Mouse (Mus musculus) layer of hippocampus, postnatal 36 days (tissue): ENCODE measurements around the gene Gm49366. TPM values are rescaled to one million over a fixed set of nuclear protein-coding genes. Genes with fewer than 3 reads are reported as not detected.
"Not testable (repeated sequence)": the region's sequence is repeated elsewhere in the genome, so short reads cannot be mapped to it uniquely, and the experiment has no call there.

ENCODE experiments used
- DNase-seq, 2 experiments: peaks; one replicate each; pipeline ENCODE4 v3.0.0; 2022
- total RNA-seq, 2 experiments: library from RNA; stranded (reverse); gene quantifications; 2 replicates each; pipeline ENCODE4 v1.2.3; 2021

Gm49366 gene
- total RNA-seq, 2 experiments from 2014 or later: 1.3 TPM; not detected in 1

DNA sequence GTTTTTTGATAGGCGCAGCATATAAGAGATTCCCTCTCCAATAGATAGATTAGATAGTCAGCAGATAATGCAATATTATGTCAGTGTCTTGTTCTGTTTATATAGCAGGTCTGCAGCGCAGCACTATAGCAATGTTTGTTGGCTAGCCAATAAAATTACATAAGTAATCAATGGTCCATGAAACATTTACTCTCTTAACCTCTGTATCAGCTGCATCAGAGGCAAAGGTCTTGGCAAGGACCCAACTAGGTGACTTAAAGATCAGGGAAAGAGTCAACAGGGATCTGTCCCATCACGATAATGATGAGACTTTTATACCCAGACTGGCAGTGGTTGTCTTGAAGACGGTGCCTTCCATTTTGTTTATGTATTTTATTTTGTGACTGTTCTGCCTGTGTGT, 5.9 kb upstream of the Gm49366 start:
- no peak for DNase-seq

DNA sequence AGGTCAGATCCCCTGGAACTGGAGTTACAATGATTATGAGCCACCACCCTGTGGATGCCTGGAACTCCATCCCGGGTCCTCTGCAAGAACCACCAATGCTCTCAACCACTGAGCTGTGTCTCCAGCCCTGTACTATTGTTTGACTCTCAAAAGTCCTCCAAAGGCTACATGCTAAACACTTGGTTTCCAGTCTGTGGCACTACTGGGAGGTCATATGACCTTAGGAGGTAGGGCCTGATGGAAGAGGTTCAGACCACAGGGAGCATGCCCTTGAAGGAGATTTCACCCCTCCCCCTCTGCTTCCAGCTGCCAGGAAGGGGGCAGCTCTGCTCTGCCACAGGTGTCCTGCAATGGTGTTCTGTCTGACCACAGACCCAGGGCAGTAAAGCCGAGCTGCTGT, 5.4 kb upstream of the Gm49366 start:
- not testable (repeated sequence) for DNase-seq

- no peak for DNase-seq
These were observed 4.6 kb upstream of the Gm49366 start for GRCm38 (mm10) chr12:84034108-84034507.

GRCm38 (mm10) chr12:84038241-84038640, 494 bp upstream of the Gm49366 start, which contains the start of gene Acot4:
Acot4 (plus strand) TSS chr12:84038379.
- peak; percentile 13 to 15 for DNase-seq

DNA sequence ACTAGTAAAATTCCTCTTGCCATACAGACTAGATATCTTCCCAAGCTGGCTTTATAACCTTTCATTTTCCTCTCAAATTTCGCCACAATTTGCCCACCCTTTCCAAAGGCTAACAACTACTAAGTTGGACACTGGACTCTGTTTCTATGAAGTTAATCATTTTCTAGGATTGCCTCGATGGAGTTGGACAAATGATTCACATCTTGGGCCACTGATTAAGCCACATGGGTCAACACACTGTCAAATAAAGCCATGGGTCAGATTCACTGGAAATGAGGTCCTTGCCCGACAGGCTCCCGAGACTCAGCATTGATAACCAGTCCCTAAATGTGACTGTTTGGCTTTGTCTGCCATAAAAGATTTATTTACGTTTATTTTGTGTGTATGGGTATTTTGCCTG, 3.5 kb downstream of the Gm49366 start:
- no peak for DNase-seq

- DNase-seq: no peak
These were observed 5.3 kb downstream of the Gm49366 start for GRCm38 (mm10) chr12:84044045-84044444.

DNA sequence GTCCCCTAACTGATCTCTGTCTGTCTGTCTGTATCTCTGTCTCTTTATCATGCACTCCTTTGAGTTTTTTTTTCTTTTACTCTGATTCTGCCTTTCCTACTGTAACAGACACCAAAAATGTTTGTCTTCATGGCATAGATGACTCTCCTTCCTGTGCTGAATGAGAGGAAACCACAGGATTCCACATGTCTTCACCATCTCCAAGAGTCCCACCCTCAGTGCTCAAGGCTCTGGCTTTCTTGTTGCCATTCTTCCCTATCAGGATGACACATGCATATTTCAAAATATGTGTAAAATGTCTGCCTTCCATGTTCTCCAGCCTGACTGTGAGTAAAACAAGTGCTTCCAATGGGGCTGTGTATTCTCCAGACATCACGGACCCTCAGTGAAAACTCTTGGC, 8.2 kb downstream of the Gm49366 start:
- DNase-seq: no peak

- DNase-seq: not testable (repeated sequence)
These were observed 12.0 kb downstream of the Gm49366 start for GRCm38 (mm10) chr12:84050744-84051143.

DNA sequence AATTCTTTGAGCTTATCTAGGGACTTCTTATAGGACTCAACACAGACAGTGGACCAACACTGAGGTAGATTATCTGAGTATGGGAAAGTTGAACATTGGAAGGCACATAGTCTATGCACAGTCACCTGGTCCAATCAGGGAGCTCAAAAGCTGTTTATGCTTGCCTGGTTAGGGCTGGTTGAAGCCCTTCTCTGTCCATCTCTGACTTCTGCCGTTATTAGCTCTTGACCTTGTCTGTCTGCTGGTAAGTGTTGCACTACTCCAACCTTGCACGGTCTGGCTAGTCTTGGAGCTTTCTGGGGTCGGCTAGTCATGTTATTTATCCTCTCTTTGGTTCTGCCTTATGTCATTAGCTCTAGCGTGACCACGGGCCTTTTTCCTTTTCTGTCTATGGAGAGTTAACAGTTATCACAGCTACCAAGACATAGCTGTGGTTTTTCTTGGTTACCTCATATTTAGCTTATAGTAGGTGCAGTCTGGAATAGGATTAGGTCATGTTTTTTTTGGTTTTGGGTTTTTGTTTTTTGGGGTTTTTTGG, 13.3 kb downstream of the Gm49366 start, which contains the start of gene Acot3:
Gene Acot3 (plus strand): TSS at position 208 of the 538 bp plus-strand sequence.
- no peak for DNase-seq

- DNase-seq: no peak
These were observed 13.9 kb downstream of the Gm49366 start for GRCm38 (mm10) chr12:84052609-84053008.

DNA sequence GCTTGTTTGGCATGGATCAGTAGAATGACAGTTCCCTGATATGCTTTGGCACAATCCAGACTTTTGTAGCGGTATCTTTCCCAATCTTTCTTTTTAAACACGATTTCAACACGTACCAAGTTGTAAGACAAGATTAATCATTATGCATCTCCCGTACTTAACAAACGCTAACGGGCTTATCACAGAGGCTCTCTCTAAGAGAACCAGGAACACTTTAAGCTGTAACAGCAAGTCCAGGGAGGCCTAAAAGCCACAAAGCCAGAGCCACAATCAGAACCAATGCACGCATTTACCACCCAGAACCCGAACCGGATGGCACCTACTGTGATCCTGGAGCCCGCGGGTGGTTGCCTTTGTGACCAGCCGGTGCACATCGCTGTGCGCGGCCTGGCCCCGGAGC, 14.4 kb downstream of the Gm49366 start:
- no peak for DNase-seq

DNA sequence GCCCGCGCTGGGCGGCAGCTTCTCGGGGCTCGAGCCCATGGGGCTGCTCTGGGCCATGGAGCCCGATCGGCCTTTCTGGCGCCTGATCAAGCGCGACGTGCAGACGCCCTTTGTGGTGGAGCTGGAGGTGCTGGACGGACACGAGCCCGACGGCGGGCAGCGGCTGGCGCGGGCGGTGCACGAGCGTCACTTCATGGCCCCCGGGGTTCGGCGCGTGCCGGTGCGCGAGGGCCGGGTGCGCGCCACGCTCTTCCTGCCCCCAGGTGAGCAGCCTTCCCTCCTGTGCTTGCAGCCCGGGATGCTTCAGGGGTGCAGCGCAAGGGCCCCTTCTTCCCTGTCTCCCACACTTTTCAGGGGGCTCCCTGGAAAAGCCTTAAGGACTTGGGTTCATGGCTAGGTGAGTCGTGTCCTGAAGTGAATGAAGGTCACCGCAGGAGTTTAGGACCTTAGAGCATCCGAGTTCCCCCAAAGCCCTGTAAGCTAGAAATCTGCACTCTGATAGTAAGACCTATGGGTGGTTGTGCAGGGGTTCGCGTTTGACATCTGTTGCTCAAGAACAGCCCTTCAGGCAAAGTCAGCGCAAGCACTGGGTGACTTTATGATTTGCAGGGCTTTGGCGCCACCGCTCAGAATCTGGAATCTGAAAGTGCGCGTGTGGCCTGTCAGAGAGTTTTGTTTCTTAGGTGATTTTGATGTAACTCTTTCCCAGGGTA, 15.1 kb downstream of the Gm49366 start:
- no peak for DNase-seq

GRCm38 (mm10) chr12:84060946-84061345, 22.2 kb downstream of the Gm49366 start:
- DNase-seq: no peak

DNA sequence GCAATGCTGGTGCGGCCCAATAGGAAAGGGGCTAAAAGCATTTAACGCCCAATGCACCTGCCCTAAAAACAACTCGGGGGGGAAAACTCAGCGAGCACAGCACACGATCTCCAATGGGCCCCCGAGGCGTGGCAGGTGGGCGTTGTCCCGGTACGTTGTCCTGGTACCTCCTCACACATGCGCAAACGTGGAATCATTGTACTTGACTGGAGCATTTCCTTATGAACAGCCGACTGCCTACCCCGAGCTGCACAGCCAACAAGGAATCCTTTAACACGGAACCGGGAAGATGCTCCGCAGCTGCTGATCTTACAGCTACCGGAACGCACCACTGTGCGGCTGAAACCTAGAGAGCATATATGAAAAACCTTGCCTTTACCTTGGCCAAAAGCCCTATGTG, 23.6 kb downstream of the Gm49366 start:
- DNase-seq: no peak

DNA sequence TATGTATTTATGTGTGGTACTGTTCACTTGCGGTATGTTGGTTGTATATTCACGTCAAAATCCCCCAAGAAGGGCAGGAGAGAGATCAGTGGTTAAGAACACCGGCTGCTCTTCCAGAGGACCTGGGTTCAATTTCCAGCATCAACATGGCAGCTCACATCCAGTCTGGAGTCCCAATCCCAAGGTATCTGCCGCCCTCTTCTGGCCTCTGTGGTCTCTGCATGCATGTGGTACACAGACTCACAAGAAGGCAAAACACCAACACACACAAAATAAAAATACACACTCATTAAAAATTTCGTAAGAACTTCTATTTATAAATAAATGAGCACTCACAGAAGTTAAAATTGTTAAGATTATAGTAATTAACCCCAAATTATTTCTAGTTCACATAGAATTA, 24.5 kb downstream of the Gm49366 start:
- DNase-seq: no peak

DNA sequence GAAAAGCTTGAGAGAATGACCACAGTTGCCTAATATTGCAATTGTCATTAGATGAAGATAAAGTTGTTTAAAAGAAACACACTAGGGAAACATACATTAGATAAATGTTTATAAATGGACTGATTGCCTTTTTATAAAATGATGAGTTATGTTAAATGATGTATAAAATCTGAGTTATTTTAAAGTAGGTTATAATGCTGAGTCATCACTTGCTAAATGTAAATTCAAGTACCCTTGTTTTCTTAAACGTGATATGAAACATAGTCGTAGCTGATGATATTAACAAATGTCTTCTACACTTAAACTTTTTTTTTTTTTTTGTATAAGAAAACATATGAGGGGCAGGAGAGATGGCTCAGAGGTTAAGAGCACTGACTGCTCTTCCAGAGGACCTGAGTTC, 25.1 kb downstream of the Gm49366 start:
- DNase-seq: no peak

DNA sequence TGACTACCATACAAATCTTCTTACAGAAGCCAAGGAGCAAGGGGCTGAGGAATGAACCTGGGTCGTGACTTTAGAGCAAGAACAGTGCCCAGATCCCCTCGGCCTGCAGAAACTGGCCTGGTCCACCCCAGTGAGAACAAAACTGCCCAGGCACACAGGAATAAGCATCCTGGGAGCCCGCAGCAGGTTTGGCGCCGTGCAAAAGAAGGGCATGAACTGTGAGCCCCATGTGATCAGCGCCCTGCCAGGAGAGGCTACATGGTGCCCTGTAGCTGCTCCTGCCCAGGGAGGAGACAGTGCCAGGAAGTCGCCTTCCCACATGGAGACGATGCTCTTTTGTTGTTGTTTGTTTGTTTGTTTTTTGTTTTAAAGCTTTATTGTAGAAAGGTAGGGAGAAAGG, 25.9 kb downstream of the Gm49366 start:
- no peak for DNase-seq

DNA sequence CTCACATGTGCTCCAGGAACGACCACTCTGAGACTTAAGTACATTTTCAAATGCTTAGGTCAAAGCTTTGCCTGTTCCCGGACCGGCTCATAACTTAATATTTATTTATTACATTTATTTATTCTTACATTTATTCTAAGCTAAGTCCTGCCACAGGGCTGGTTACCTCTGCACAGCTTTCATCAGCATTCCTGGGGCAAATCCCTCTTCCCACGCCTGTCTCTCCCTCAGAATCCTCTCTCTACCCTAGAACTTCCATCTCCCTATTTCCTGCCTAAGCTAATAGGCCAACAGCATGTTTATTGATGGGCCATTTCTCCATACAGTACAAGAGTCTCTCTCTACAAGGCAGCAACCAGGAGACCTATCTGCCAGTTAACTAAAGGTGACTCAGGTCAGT, 29.0 kb downstream of the Gm49366 start:
- no peak for DNase-seq

DNA sequence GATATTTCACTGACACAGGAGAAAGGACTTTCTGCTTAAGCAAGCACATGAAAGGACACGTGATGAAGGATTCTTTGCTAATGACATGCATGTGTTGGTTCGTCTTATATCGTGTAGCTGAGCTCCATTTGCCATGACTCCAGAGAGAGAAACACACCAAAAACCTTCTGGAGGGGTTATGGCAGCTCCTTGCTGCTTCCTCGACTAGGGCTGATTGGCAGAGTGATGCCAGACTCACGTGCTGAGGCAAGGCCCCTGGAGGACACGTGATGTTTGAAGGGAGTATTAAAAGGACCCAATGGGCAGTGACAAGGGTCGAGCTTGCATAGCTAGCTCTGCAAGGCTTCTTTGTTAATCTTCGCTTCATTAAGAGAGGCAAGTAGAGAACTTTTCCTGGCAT, 29.6 kb downstream of the Gm49366 start:
- DNase-seq: no peak

GRCm38 (mm10) chr12:84068986-84069385, 30.3 kb downstream of the Gm49366 start, which contains the start of gene Acot5:
Acot5 (plus strand) TSS chr12:84069325.
- no peak for DNase-seq

DNA sequence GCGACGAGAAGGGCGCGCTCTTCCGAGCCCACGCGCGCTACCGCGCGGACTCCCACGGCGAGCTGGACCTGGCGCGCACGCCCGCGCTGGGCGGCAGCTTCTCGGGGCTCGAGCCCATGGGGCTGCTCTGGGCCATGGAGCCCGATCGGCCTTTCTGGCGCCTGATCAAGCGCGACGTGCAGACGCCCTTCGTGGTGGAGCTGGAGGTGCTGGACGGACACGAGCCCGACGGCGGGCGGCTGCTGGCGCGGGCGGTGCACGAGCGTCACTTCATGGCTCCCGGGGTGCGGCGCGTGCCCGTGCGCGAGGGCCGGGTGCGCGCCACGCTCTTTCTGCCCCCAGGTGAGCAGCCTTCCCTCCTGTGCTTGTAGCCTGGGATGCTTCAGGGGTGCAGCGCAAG, 30.8 kb downstream of the Gm49366 start:
- DNase-seq: peak; percentile 30 to 47

DNA sequence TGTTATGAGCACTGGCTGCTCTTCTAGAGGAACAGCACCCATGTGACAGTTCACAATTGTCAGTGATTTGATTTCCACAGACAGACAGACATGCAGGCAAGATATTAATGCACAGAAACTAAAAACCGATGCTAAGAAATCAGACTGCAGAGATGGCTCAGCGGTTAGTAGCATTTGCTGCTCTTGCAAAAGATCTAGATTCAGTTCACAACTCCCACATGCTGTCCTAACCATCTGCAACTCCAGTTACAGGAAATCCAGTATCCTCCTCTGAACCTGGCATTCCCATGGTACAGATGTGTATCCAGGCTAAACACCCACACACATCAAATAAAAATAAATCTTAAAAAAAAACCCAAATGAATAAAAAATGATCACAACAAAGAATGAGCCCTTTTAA, 33.0 kb downstream of the Gm49366 start:
- peak; percentile 22 for DNase-seq

GRCm38 (mm10) chr12:84077371-84077990, 38.7 kb downstream of the Gm49366 start:
- DNase-seq: no peak

- DNase-seq: no peak
These were observed 45.1 kb downstream of the Gm49366 start for GRCm38 (mm10) chr12:84083842-84084241.
